8 mouse cellular contexts compared by ENCODE assay signal in genomic region chr5:135544032-135544558, GRCm38 (mm10). TPM values are rescaled to one million over a fixed set of nuclear protein-coding genes. Genes with fewer than 3 reads are reported as not detected.
DNase-seq lines count a peak whose midpoint lies in the region; ATAC-seq lines count a peak whose summit lies in the region.

No protein-coding gene starts in this region.

- H3K27ac ChIP-seq in heart, embryonic 11.5 days (ENCODE audit: low read depth, low read length): 0 out of 2 replicates have a peak overlapping the region, but pooled peaks have one; percentile 10
- no peak overlapping the region for H3K27ac ChIP-seq in midbrain, embryonic 13.5 days

- no peaks in the 10 kb centered on the region for H3K27me3 ChIP-seq in heart, embryonic 11.5 days (ENCODE audit: control insufficient read depth, insufficient read depth, low read length)
- H3K27me3 ChIP-seq in midbrain, embryonic 13.5 days: no peaks in the 10 kb centered on the region

- 5% methylated on average over 15 of the region's 15 CpGs for WGBS in heart, embryonic 11.5 days (ENCODE audit: insufficient replicate concordance)
- WGBS in midbrain, embryonic 13.5 days: 5% methylated on average over 15 of the region's 15 CpGs

- peak overlapping the region; percentile 98 for H3K4me2 ChIP-seq in heart, embryonic 11.5 days
- H3K4me2 ChIP-seq in midbrain, embryonic 13.5 days (replicated peaks): peak overlapping the region; percentile 93

- no peak for ATAC-seq in heart, embryonic 11.5 days (replicated peaks; ENCODE audit: insufficient number of reproducible peaks, low FRiP score, low TSS enrichment)
- ATAC-seq in midbrain, embryonic 13.5 days: no peak

- H3K36me3 ChIP-seq in heart, embryonic 11.5 days (ENCODE audit: control insufficient read depth, insufficient read depth, low read length): no peaks in the 10 kb centered on the region
- no peaks in the 10 kb centered on the region for H3K36me3 ChIP-seq in midbrain, embryonic 13.5 days

- H3K9me3 ChIP-seq in heart, embryonic 11.5 days (replicated peaks; ENCODE audit: control insufficient read depth, low read length): no peaks in the 10 kb centered on the region
- no peaks in the 10 kb centered on the region for H3K9me3 ChIP-seq in midbrain, embryonic 13.5 days

- H3K4me1 ChIP-seq in heart, embryonic 11.5 days (ENCODE audit: control insufficient read depth, insufficient read depth, low read length): peaks cover 2% of the 10 kb centered on the region; the same call in 1 of the 2 replicates
- peaks cover 10% of the 10 kb centered on the region for H3K4me1 ChIP-seq in midbrain, embryonic 13.5 days (replicated peaks)

- H3K4me3 ChIP-seq in heart, embryonic 11.5 days (ENCODE audit: low read depth, low read length): peak overlapping the region; percentile 80
- peak overlapping the region; percentile 61 for H3K4me3 ChIP-seq in midbrain, embryonic 13.5 days (replicated peaks)

- H3K9ac ChIP-seq in heart, embryonic 11.5 days (ENCODE audit: low read depth, low read length): peak overlapping the region; percentile 74
- peak overlapping the region; percentile 73 for H3K9ac ChIP-seq in midbrain, embryonic 13.5 days (replicated peaks)

- DNase-seq in right cerebral cortex, postnatal 4 days: peak; percentile 25
- DNase-seq in right cerebral cortex, postnatal 36 days (ENCODE audit: low spot score in 2 of 2): no peak
- peak; percentile 41 for DNase-seq in embryo, embryonic 11 days
- DNase-seq in kidney, postnatal 4 days: peak; percentile 46 to 60
- DNase-seq in urinary bladder, postnatal 36 days (ENCODE audit: low spot score in 2 of 2): no peak
- no peak for DNase-seq in frontal cortex, postnatal 25 days (ENCODE audit: low spot score in 2 of 2)

RNA-seq across cellular contexts. Expression of gene Hip1, which starts 0.8 kb away (rescaled TPM):
- polyA plus RNA-seq in heart, embryonic 11.5 days (2014; fragmentation: Nextera tagmentation; extraction: Ambion mirVana): 33.2 and 37.6 TPM in 2 replicates
- 38.9 and 40.9 TPM in 2 replicates for polyA plus RNA-seq in midbrain, embryonic 13.5 days (2015; fragmentation: Nextera tagmentation; extraction: Ambion mirVana)

RNA-seq across cellular contexts. Expression of gene Ccl26, which starts 19.3 kb away (rescaled TPM):
- not detected in 2 replicates for polyA plus RNA-seq in heart, embryonic 11.5 days (2014; fragmentation: Nextera tagmentation; extraction: Ambion mirVana)
- not detected in 2 replicates for polyA plus RNA-seq in midbrain, embryonic 13.5 days (2015; fragmentation: Nextera tagmentation; extraction: Ambion mirVana)

RNA-seq across cellular contexts. Expression of gene Ccl24, which starts 28.8 kb away (rescaled TPM):
- polyA plus RNA-seq in heart, embryonic 11.5 days (2014; fragmentation: Nextera tagmentation; extraction: Ambion mirVana): 0.93 TPM in 1 of 2 replicates, not detected in the other
- 2.0 and 3.7 TPM in 2 replicates for polyA plus RNA-seq in midbrain, embryonic 13.5 days (2015; fragmentation: Nextera tagmentation; extraction: Ambion mirVana)

Comparison
In these comparisons a context has a peak if more than half of its experiments do, and no peak if none do; other contexts are left out.
1. DNase-seq: peak in right cerebral cortex, postnatal 4 days (single experiment), embryo, embryonic 11 days (single experiment) and kidney, postnatal 4 days (2 of 2); none in right cerebral cortex, postnatal 36 days (0 of 2), urinary bladder, postnatal 36 days (0 of 2) and frontal cortex, postnatal 25 days (0 of 2).